Mouse (Mus musculus): ENCODE measurements around the gene Kif28. TPM values are rescaled to one million over a fixed set of nuclear protein-coding genes. Genes with fewer than 3 reads are reported as not detected.
"Not testable (repeated sequence)": the region's sequence is repeated elsewhere in the genome, so short reads cannot be mapped to it uniquely, and the experiment has no call there.

Kif28 gene
- polyA plus RNA-seq, 1 experiment from 2014 or later = not detected

GRCm38 (mm10) chr1:179668013-179668805, 76.9 kb downstream of the Kif28 start, which contains the start of gene Sccpdh:
TSS of gene Sccpdh (plus strand) at chr1:179668210.
- no peaks in the 10 kb centered on the region for H3K9me3 ChIP-seq
- H3K4me1 ChIP-seq = peaks cover 13% of the 10 kb centered on the region
- WGBS = under 1% methylated on average over 79 of the region's 84 CpGs
- no peaks in the 10 kb centered on the region for H3K27me3 ChIP-seq
- H3K4me2 ChIP-seq (replicated peaks) = peak within 1 kb of the TSS; percentile 59
- H3K36me3 ChIP-seq = no peaks in the 10 kb centered on the region; the same call in 1 of the 2 replicates
- peak within 1 kb of the TSS; percentile 88 for H3K4me3 ChIP-seq
- peak within 1 kb of the TSS; percentile 77 for H3K27ac ChIP-seq (replicated peaks)
- peak; percentile 98 for ATAC-seq (replicated peaks)
- H3K9ac ChIP-seq (replicated peaks) = peak within 1 kb of the TSS; percentile 71

- Histone ChIP-seq H3K36me3 (no peaks in the 10 kb centered on the region; the same call in 1 of the 2 replicates), H3K9me3 (no peaks in the 10 kb centered on the region), H3K9ac (replicated peaks) (peak overlapping the region; percentile 71), H3K4me3 (peak overlapping the region; percentile 88), H3K27ac (replicated peaks) (peak overlapping the region; percentile 77), H3K4me1 (peaks cover 13% of the 10 kb centered on the region), H3K4me2 (replicated peaks) (peak overlapping the region; percentile 59), H3K27me3 (no peaks in the 10 kb centered on the region)
- 3% methylated on average over 7 of the region's 7 CpGs for WGBS
- ATAC-seq (replicated peaks) = no peak; the same call in none of the 2 replicates
These were observed 77.6 kb downstream of the Kif28 start for GRCm38 (mm10) chr1:179667450-179667849.

- no peak overlapping the region; the same call in 1 of the 2 replicates for H3K4me3 ChIP-seq
- no peak overlapping the region for H3K27ac ChIP-seq (replicated peaks)
- H3K9me3 ChIP-seq = no peaks in the 10 kb centered on the region
- no peaks in the 10 kb centered on the region; the same call in 1 of the 2 replicates for H3K36me3 ChIP-seq
- H3K9ac ChIP-seq (replicated peaks) = no peak overlapping the region; the same call in 1 of the 2 replicates
- peaks cover 13% of the 10 kb centered on the region for H3K4me1 ChIP-seq
- H3K27me3 ChIP-seq = no peaks in the 10 kb centered on the region
- 58% methylated on average over 2 of the region's 2 CpGs for WGBS
- no peak for ATAC-seq (replicated peaks)
- no peak overlapping the region for H3K4me2 ChIP-seq (replicated peaks)
These were observed 78.1 kb downstream of the Kif28 start for GRCm38 (mm10) chr1:179666971-179667370.

GRCm38 (mm10) chr1:179664309-179664930, 80.7 kb downstream of the Kif28 start:
- ATAC-seq (replicated peaks) = no peak
- no peak overlapping the region for H3K4me3 ChIP-seq
- no peaks in the 10 kb centered on the region for H3K36me3 ChIP-seq
- H3K9me3 ChIP-seq = no peaks in the 10 kb centered on the region
- no peak overlapping the region for H3K9ac ChIP-seq (replicated peaks)
- no peaks in the 10 kb centered on the region for H3K27me3 ChIP-seq
- H3K4me1 ChIP-seq = peaks cover 13% of the 10 kb centered on the region
- no peak overlapping the region for H3K4me2 ChIP-seq (replicated peaks)
- WGBS = 44% methylated on average over 4 of the region's 4 CpGs
- no peak overlapping the region for H3K27ac ChIP-seq (replicated peaks)

GRCm38 (mm10) chr1:179663065-179663464, 82.0 kb downstream of the Kif28 start:
- WGBS = 82% methylated on average over 5 of the region's 5 CpGs
- ATAC-seq (replicated peaks) = no peak
- no peak overlapping the region for H3K4me2 ChIP-seq (replicated peaks)
- H3K9me3 ChIP-seq = no peaks in the 10 kb centered on the region
- no peak overlapping the region for H3K4me3 ChIP-seq
- no peaks in the 10 kb centered on the region for H3K36me3 ChIP-seq
- 0 out of 2 replicates have a peak, but pooled peaks cover 4% of the 10 kb centered on the region for H3K4me1 ChIP-seq
- no peaks in the 10 kb centered on the region for H3K27me3 ChIP-seq
- no peak overlapping the region for H3K9ac ChIP-seq (replicated peaks)
- H3K27ac ChIP-seq (replicated peaks) = no peak overlapping the region

- Histone ChIP-seq H3K4me2 (replicated peaks) (no peak overlapping the region), H3K4me3 (no peak overlapping the region), H3K9me3 (no peaks in the 10 kb centered on the region), H3K4me1 (no peaks in the 10 kb centered on the region), H3K27ac (replicated peaks) (no peak overlapping the region), H3K9ac (replicated peaks) (no peak overlapping the region), H3K36me3 (no peaks in the 10 kb centered on the region), H3K27me3 (no peaks in the 10 kb centered on the region)
- no peak for ATAC-seq (replicated peaks)
- WGBS = 75% methylated on average over 5 of the region's 5 CpGs
These were observed 93.8 kb downstream of the Kif28 start for GRCm38 (mm10) chr1:179651224-179651623.

GRCm38 (mm10) chr1:179650284-179650683, 94.8 kb downstream of the Kif28 start:
- ATAC-seq (replicated peaks) = no peak
- Histone ChIP-seq H3K4me1 (no peaks in the 10 kb centered on the region), H3K27ac (replicated peaks) (no peak overlapping the region), H3K36me3 (no peaks in the 10 kb centered on the region), H3K27me3 (no peaks in the 10 kb centered on the region), H3K4me3 (no peak overlapping the region), H3K4me2 (replicated peaks) (no peak overlapping the region), H3K9ac (replicated peaks) (no peak overlapping the region), H3K9me3 (no peaks in the 10 kb centered on the region)
- 86% methylated on average over 4 of the region's 4 CpGs for WGBS

GRCm38 (mm10) chr1:179649324-179649723, 95.7 kb downstream of the Kif28 start:
- no peaks in the 10 kb centered on the region for H3K9me3 ChIP-seq
- H3K27me3 ChIP-seq = no peaks in the 10 kb centered on the region
- 68% methylated on average over 3 of the region's 3 CpGs for WGBS
- no peaks in the 10 kb centered on the region for H3K36me3 ChIP-seq
- ATAC-seq (replicated peaks) = no peak
- peaks cover under 1% of the 10 kb centered on the region; the same call in 1 of the 2 replicates for H3K4me1 ChIP-seq
- no peak overlapping the region for H3K4me3 ChIP-seq
- H3K9ac ChIP-seq (replicated peaks) = no peak overlapping the region
- no peak overlapping the region for H3K27ac ChIP-seq (replicated peaks)
- no peak overlapping the region for H3K4me2 ChIP-seq (replicated peaks)

GRCm38 (mm10) chr1:179648678-179649077, 96.4 kb downstream of the Kif28 start:
- H3K4me3 ChIP-seq; H3K4me1 ChIP-seq; H3K9ac ChIP-seq (replicated peaks); H3K36me3 ChIP-seq; H3K27me3 ChIP-seq; H3K27ac ChIP-seq (replicated peaks); H3K9me3 ChIP-seq; H3K4me2 ChIP-seq (replicated peaks): not testable (repeated sequence)
- 76% methylated on average over 5 of the region's 5 CpGs for WGBS
- ATAC-seq (replicated peaks) = 0 out of 2 replicates have a peak, but pooled peaks have one; percentile 36

GRCm38 (mm10) chr1:179645980-179646268, 99.1 kb downstream of the Kif28 start:
- WGBS = 23% methylated on average over 4 of the region's 4 CpGs
- ATAC-seq (replicated peaks) = peak; percentile 40; the same call in 1 of the 2 replicates
- H3K4me3 ChIP-seq = peak overlapping the region; percentile 22
- H3K4me1 ChIP-seq = peaks cover 4% of the 10 kb centered on the region; the same call in 1 of the 2 replicates
- no peaks in the 10 kb centered on the region for H3K9me3 ChIP-seq
- no peaks in the 10 kb centered on the region for H3K36me3 ChIP-seq
- peak overlapping the region; percentile 32 for H3K4me2 ChIP-seq (replicated peaks)
- H3K9ac ChIP-seq (replicated peaks) = no peak overlapping the region
- no peaks in the 10 kb centered on the region for H3K27me3 ChIP-seq
- H3K27ac ChIP-seq (replicated peaks) = no peak overlapping the region
